Mouse (Mus musculus) limb, embryonic 13.5 days (tissue): ENCODE measurements around the gene Dhdh. TPM values are rescaled to one million over a fixed set of nuclear protein-coding genes. Genes with fewer than 3 reads are reported as not detected.
"Not testable (repeated sequence)": the region's sequence is repeated elsewhere in the genome, so short reads cannot be mapped to it uniquely, and the experiment has no call there.

Source experiments
- ATAC-seq: fragments of 200-750 bp; cut with Nextera tagmentation; 2 replicates; pipeline ENCODE4 v1.8.0; 2017; ENCODE audit warnings: low read depth, moderate number of reproducible peaks, moderate TSS enrichment; ENCODE audit not compliant: low FRiP score
- H3K27ac ChIP-seq: fragments of 300-500 bp; sonication (generic); 2 replicates; pipeline ENCODE4 v1.5.1; 2015; ENCODE audit warnings: inconsistent platforms, mild to moderate bottlenecking, moderate library complexity
- H3K27me3 ChIP-seq: fragments of 300-500 bp; sonication (generic); 2 replicates; pipeline ENCODE4 v1.6.1; 2015; ENCODE audit warnings: mild to moderate bottlenecking, inconsistent platforms
- H3K36me3 ChIP-seq: fragments of 300-500 bp; sonication (generic); 2 replicates; pipeline ENCODE4 v1.6.1; 2015; ENCODE audit warnings: inconsistent platforms, mild to moderate bottlenecking, moderate library complexity
- H3K4me1 ChIP-seq: fragments of 300-500 bp; sonication (generic); 2 replicates; pipeline ENCODE4 v1.6.1; 2015; ENCODE audit warnings: inconsistent platforms
- H3K4me2 ChIP-seq: fragments of 300-500 bp; sonication (generic); replicated peaks from 2 replicates; pipeline ENCODE4 v1.6.1; 2015; ENCODE audit warnings: inconsistent platforms, mild to moderate bottlenecking, moderate library complexity
- H3K4me3 ChIP-seq: fragments of 300-500 bp; sonication (generic); 2 replicates; pipeline ENCODE4 v1.5.1; 2015; ENCODE audit warnings: moderate library complexity, mild to moderate bottlenecking, inconsistent platforms
- H3K9ac ChIP-seq: fragments of 300-500 bp; sonication (generic); 2 replicates; pipeline ENCODE4 v1.6.1; 2015; ENCODE audit warnings: mild to moderate bottlenecking, inconsistent platforms
- H3K9me3 ChIP-seq: fragments of 300-500 bp; sonication (generic); 2 replicates; pipeline ENCODE4 v1.6.1; 2016; ENCODE audit warnings: inconsistent platforms
- WGBS: fragments of 180-500 bp; shearing (Covaris S2); methylation state at CpG from one replicate; pipeline ENCODE4 v1.1.7; 2015; 5-methylcytosine and 5-hydroxymethylcytosine counted together
- polyA plus RNA-seq: library from polyadenylated mRNA; unstranded; fragments of >200 nt; fragmentation: Nextera tagmentation; extraction: Ambion mirVana; gene quantifications from 2 replicates; pipeline ENCODE4 v1.2.1, GENCODE M21; 2015

Dhdh gene
- 2.9 and 4.0 TPM in 2 replicates for polyA plus RNA-seq

DNA sequence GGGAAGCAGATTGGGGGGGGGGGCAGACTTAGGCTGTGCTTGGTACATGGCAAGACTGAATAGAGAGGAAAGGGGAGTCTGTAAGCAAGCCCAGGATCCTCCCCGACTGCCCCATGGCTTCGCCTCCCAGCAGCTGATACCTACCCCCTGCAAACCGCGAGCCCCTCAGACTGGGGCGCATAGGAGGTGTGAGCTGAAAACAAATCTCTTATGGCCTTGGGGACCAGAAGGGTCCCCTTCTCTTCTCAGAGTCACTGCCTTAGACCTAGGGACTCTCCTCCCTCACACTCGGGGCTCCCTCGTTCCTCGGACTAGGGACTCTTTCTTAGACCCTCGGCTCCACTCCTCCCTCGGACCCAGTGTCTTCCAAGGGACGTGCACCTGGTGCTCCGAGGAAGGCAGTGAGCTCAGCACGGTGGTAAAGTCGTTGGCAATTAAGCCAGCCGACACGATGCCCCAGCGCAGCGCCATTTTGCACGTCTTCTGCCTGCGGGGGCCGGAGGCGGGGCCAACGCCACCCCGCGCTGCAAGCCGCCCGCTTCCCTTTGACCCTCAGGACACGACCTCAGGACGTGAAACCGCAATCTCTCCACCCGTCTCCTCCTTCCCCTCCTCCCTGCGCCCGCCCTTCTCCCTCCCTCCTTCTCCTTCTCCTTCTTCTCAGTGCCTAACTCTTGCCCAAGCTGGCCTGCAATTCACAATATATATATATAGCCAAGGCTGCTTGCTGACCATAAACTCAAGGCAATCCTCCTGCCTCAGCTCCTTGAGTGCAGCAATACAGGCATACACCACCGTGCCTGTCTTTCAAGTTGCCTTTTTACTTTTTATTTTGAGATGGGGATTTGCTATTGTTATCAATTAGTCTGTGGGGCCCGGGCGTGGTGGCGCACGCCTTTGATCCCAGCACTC is at the start of gene Dhdh:
Gene Dhdh, minus strand, starts transcription at position 513 of the 912 bp plus-strand sequence.
- Histone ChIP-seq H3K27me3 (no peaks in the 10 kb centered on the region), H3K9ac (peak within 1 kb of the TSS; percentile 65), H3K9me3 (no peaks in the 10 kb centered on the region), H3K4me2 (peak within 1 kb of the TSS; percentile 71), H3K27ac (peak within 1 kb of the TSS; percentile 71), H3K4me3 (peak within 1 kb of the TSS; percentile 50), H3K4me1 (peaks cover 32% of the 10 kb centered on the region), H3K36me3 (peaks cover 17% of the 10 kb centered on the region)
- 10% methylated on average over 38 of the region's 38 CpGs for WGBS
- peak; percentile 52 for ATAC-seq

GRCm38 (mm10) chr7:45537602-45538001 is 49.0 kb upstream of the Dhdh start:
- Histone ChIP-seq H3K27me3 (no peaks in the 10 kb centered on the region), H3K9ac (peak overlapping the region; percentile 59), H3K9me3 (no peaks in the 10 kb centered on the region), H3K27ac (no peak overlapping the region), H3K4me3 (peak overlapping the region; percentile 53), H3K4me1 (peaks cover 10% of the 10 kb centered on the region), H3K4me2 (peak overlapping the region; percentile 88), H3K36me3 (no peaks in the 10 kb centered on the region)
- no peak for ATAC-seq
- 81% methylated on average over 10 of the region's 10 CpGs for WGBS

- no peaks in the 10 kb centered on the region for H3K27me3 ChIP-seq
- WGBS = 80% methylated on average over 1 of the region's 1 CpGs
- no peak for ATAC-seq
- no peak overlapping the region for H3K4me3 ChIP-seq
- no peak overlapping the region for H3K27ac ChIP-seq
- peaks cover 11% of the 10 kb centered on the region for H3K4me1 ChIP-seq
- H3K4me2 ChIP-seq = no peak overlapping the region
- H3K9ac ChIP-seq = no peak overlapping the region
- no peaks in the 10 kb centered on the region for H3K36me3 ChIP-seq
- no peaks in the 10 kb centered on the region for H3K9me3 ChIP-seq
These were observed 47.1 kb upstream of the Dhdh start for GRCm38 (mm10) chr7:45535676-45536075.

GRCm38 (mm10) chr7:45530643-45531042 is 42.0 kb upstream of the Dhdh start:
- Histone ChIP-seq H3K4me1 (peaks cover 12% of the 10 kb centered on the region), H3K9ac (0 out of 2 replicates have a peak overlapping the region, but pooled peaks have one; percentile 19), H3K27ac (peak overlapping the region; percentile 28; the same call in 1 of the 2 replicates), H3K27me3 (no peaks in the 10 kb centered on the region), H3K4me3 (no peak overlapping the region), H3K4me2 (peak overlapping the region; percentile 32), H3K36me3 (no peaks in the 10 kb centered on the region), H3K9me3 (no peaks in the 10 kb centered on the region)
- 80% methylated on average over 2 of the region's 2 CpGs for WGBS
- ATAC-seq = no peak

DNA sequence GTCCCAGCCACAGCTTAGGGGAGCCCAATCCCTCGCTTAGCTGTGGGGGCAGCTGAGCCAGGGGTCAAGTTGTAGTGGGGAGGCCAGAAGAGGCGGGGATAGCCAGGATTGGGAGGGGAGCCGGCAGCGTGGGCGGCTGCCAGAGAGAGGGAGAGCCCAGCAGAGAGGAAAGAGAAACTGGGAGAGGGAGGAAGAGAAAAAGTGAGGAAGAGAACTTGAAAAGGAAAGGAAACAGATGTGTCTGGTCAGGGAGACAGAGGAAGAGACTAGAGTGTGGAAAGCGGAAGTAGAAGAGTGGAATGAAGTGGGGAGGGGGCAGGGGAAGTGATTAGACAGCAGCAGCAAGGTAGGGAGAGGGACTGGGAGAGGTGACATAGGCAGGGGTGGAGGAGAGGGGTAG is 40.9 kb upstream of the Dhdh start:
- H3K4me2 ChIP-seq = peak overlapping the region; percentile 9; the same call in 1 of the 2 replicates
- peaks cover 2% of the 10 kb centered on the region; the same call in 1 of the 2 replicates for H3K36me3 ChIP-seq
- H3K9me3 ChIP-seq = no peaks in the 10 kb centered on the region
- no peak for ATAC-seq
- no peak overlapping the region for H3K9ac ChIP-seq
- 15% methylated on average over 6 of the region's 6 CpGs for WGBS
- H3K4me3 ChIP-seq = no peak overlapping the region
- H3K27ac ChIP-seq = no peak overlapping the region; the same call in 1 of the 2 replicates
- H3K27me3 ChIP-seq = no peaks in the 10 kb centered on the region
- H3K4me1 ChIP-seq = peaks cover 22% of the 10 kb centered on the region

DNA sequence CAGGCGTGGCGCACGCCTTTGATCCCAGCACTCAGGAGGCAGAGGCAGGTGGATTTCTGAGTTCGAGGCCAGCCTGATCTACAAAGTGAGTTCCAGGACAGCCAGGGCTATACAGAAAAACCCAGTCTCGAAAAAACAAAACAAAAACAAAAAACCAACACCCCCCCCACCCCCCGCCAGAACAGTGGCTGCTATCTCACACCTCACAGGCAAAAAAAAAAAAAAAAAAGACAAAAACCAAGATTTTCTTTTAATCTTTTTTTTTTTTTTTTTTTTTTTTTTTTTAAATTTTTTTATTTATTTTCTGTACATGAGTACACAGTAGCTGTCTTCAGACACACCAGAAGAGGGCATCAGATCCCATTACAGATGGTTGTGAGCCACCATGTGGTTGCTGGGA is 38.6 kb upstream of the Dhdh start:
- H3K27me3 ChIP-seq, H3K9ac ChIP-seq, ATAC-seq, H3K9me3 ChIP-seq, H3K27ac ChIP-seq, H3K4me2 ChIP-seq, H3K4me3 ChIP-seq: not testable (repeated sequence)
- Histone ChIP-seq H3K4me1 (peaks cover 42% of the 10 kb centered on the region), H3K36me3 (peaks cover 16% of the 10 kb centered on the region)
- WGBS = 93% methylated on average over 6 of the region's 6 CpGs

DNA sequence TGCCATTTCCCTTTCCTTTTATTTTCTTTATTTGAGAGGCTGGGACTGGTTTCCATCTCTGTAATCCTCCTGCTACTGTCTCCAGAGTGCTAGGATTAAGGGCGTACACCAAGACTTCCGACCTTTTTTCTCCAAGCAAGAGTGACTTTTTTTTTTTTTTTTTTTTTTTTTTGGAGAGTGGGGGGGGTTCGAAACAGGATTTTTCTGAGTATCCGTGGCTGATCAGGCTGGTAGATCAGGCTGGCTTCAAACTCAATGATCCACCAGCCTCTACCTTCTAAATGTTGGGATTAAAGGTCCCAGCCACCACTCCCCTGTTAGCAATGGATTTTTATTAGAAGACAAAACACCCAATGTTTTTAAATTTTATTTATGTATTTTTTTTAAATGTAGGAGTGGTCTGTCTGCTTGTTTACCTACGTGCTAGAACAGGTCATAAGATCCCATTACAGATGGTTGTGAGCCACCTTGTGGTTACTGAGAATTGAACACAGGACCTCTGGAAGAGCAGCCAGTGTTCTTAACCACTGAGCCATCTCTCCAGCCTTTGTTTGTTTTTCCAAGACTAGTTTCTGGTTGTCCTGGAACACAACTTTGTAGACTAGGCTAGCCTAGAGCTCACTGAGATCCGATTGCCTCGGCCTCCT is 38.0 kb upstream of the Dhdh start:
- Histone ChIP-seq H3K9me3 (no peaks in the 10 kb centered on the region), H3K36me3 (peaks cover 16% of the 10 kb centered on the region), H3K4me1 (peaks cover 43% of the 10 kb centered on the region), H3K4me2 (peak overlapping the region; percentile 85), H3K27me3 (no peaks in the 10 kb centered on the region), H3K4me3 (peak overlapping the region; percentile 86), H3K27ac (peak overlapping the region; percentile 91), H3K9ac (peak overlapping the region; percentile 90)
- 21% methylated on average over 7 of the region's 7 CpGs for WGBS
- ATAC-seq = 0 out of 2 replicates have a peak, but pooled peaks have one; percentile 8

DNA sequence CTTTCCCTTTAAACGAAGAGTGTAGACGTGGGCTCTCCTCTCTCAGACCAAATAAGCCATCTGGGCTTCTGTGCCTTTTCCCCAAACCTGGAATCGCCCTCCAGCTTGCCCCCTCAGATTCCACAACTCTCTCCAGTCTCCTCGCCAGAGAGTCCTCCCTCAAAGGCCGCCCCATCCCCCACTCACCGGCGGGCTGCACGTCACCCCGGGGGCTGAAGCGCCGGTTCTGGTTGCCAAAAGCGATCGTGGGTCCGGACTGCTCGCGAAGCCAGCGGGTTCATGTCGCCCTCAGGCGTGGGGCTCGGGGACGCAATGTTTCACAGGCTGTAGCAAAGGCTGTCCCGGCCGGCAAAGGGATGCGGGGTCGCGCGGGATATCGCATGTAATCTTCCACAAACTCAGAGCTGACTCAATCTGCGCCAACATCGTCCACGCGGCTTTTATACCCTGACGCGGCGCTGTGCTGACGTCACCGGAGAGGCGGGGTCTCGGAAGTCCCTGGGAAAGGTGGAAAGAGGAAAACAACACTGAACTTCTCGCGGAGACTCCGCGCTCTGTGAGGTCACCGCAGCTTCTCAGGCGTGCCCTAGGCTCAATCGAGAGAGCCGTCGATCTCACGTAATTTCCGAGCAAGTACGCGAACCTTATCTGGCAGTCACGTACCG is 37.3 kb upstream of the Dhdh start, which contains the start of the genes Ppp1r15a and Plekha4:
Gene Ppp1r15a, minus strand, starts transcription at position 460 of the 665 bp plus-strand sequence.
Gene Plekha4, plus strand, starts transcription at position 522 of the 665 bp plus-strand sequence.
- ATAC-seq = peak; percentile 90
- H3K4me3 ChIP-seq = peak within 1 kb of the TSS; percentile 86
- H3K4me1 ChIP-seq = peaks cover 48% of the 10 kb centered on the region
- H3K9me3 ChIP-seq = no peaks in the 10 kb centered on the region
- peak within 1 kb of the TSS; percentile 90 for H3K9ac ChIP-seq
- H3K27ac ChIP-seq = peak within 1 kb of the TSS; percentile 91
- H3K27me3 ChIP-seq = no peaks in the 10 kb centered on the region
- H3K36me3 ChIP-seq = peaks cover 16% of the 10 kb centered on the region
- H3K4me2 ChIP-seq = peak within 1 kb of the TSS; percentile 85
- whole genome bisulfite sequencing = under 1% methylated on average over 54 of the region's 54 CpGs

- 24% methylated on average over 12 of the region's 12 CpGs for WGBS
- peaks cover 16% of the 10 kb centered on the region for H3K36me3 ChIP-seq
- no peak for ATAC-seq
- H3K4me2 ChIP-seq = peak overlapping the region; percentile 85
- H3K4me1 ChIP-seq = peaks cover 41% of the 10 kb centered on the region
- peak overlapping the region; percentile 91; the same call in 1 of the 2 replicates for H3K27ac ChIP-seq
- H3K4me3 ChIP-seq = peak overlapping the region; percentile 86
- H3K9ac ChIP-seq = peak overlapping the region; percentile 90
- H3K9me3 ChIP-seq = no peaks in the 10 kb centered on the region
- H3K27me3 ChIP-seq = no peaks in the 10 kb centered on the region
These were observed 36.4 kb upstream of the Dhdh start for GRCm38 (mm10) chr7:45524841-45525621.

DNA sequence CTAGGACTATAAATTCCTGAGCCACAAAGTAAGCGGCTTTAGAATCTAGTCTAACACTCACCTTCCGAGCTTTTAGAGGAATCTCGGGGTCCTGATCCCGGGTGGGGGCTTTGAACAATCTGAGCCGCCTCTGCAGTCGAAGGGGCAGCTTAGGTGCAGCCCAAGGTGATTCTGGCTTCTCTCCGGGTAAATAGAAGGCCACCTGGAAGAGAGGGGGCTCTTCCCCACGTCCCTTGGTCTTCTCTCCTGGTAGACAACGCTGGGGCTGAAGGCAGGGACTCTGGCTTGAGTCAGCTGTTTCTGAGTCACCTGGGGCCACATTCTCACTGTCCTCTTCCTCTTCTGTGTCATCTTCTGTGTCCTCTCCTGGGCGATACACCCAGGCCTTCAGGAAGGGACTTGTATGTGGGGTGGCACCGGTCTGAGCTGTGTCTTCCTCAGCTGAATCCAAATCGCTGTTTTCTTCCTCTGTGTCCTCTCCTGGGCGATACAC is 35.1 kb upstream of the Dhdh start:
- Histone ChIP-seq H3K9me3 (no peaks in the 10 kb centered on the region), H3K4me1 (peaks cover 48% of the 10 kb centered on the region), H3K9ac (peak overlapping the region; percentile 50; the same call in 1 of the 2 replicates), H3K4me3 (peak overlapping the region; percentile 17), H3K4me2 (peak overlapping the region; percentile 45), H3K36me3 (peaks cover 16% of the 10 kb centered on the region), H3K27ac (no peak overlapping the region; the same call in 1 of the 2 replicates), H3K27me3 (no peaks in the 10 kb centered on the region)
- no peak for ATAC-seq
- 81% methylated on average over 13 of the region's 13 CpGs for WGBS
